Mouse (Mus musculus) G1E-ER4 (cell line): ENCODE data around the gene Krt82. TPM values are rescaled to one million over a fixed set of nuclear protein-coding genes. Genes with fewer than 3 reads are reported as not detected.
"Not testable (repeated sequence)": the region's sequence is repeated elsewhere in the genome, so short reads cannot be mapped to it uniquely, and the experiment has no call there.

ENCODE experiments used
- GATA1 ChIP-seq: IDR thresholded peaks from one replicate; pipeline ENCODE4 v1.8.0; 2012; ENCODE audit warnings: low read length, inconsistent platforms
- polyA plus RNA-seq: library from polyadenylated mRNA; stranded (reverse); fragments of >175 nt; gene quantifications from 2 replicates; pipeline ENCODE4 v1.2.3, GENCODE M21; 2012

The Krt82 gene
- polyA plus RNA-seq, 1 experiment: not detected

DNA sequence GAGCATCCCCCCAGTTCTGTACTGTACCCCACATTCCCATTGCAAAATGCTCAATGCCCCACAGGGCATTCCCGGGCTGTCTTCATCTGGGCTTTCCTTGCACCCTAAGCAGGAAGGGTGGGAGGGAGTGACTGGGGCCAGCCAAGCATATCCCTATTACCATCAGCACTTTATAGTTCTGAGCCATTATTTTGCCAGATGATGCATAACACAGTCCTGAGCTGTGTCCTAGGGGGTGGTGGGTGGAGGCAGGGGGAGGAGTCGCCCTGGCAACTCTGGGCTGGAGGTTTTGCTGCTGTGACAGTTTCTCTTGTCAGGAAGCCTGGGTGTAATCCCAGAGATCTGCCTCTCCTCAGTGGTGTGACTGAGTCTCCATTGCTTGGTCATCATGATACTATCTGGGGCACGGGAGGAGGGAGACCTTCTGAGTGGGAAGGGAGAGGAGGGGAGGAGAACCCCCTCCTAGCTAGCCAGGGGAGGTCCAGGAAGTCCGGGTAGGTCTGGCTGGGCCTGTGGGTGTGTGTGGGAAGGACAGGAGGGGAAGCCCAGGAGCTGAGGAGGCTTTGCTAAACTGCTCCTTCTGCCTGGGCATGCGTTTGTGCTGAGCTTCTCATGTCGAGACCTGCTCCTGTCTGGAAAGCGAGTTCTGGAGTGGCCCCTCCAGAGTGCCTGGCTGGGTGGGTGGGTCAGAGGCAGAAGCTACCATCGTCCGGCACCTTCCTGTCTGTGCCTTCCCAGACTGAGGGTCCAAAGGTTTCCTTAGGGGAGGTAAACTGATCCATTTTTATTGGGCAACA lies 14.2 kb downstream of the Krt82 start:
- no peak for TF ChIP-seq GATA1

DNA sequence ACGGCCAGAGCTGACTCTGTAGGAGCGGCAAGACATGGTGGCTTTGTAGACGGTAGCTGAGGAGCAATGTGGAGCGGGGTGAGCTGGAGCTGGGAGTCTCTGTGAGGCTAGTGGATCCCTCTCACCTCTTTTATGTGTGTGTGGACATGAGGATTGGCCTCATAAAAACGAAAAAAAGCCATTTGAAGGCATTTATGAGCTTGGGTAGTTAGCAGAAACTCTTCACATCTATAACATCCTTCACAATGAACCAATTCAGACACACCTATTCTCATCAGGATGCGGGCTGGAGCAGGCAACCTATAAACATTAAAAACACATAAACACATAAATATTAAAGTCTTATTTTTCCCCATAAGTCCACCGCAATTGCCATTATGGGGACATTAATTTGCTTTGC lies 17.7 kb downstream of the Krt82 start, which contains the start of gene Krt84:
Krt84 (minus strand) TSS at position 101 of the 400 bp plus-strand sequence.
- TF ChIP-seq GATA1: no peak

DNA sequence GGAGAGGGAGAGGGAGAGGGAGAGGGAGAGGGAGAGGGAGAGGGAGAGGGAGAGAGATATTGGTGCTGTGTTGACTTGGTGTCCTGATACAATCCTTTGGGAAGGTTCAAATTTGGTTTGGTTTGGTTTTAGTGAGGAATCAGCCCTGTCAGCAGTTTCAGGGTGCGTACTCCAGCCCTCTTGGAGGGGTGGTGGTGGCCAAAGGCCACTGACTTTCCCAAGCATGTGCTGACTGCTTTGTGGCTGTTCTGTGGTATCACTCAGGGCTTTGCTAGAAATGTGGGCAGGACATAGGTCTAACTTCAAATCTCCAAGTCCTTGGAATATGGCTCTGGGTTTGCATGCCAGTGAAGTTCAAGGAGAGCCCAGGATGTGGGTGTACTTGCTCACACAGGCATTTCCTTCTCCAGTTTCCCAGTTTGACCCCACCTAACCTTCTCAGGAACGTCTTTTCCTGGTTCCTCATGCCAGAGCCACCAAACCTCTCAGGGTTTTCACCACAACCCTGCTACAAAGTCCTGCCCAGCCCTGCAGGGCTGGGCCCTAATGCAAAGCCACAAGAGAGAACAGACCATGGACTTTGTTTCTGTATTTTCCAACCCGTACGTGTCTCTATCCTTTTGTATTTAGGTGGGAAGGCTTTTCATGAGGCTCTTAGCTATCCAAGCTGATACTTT lies 27.8 kb downstream of the Krt82 start:
- no peak for TF ChIP-seq GATA1

DNA sequence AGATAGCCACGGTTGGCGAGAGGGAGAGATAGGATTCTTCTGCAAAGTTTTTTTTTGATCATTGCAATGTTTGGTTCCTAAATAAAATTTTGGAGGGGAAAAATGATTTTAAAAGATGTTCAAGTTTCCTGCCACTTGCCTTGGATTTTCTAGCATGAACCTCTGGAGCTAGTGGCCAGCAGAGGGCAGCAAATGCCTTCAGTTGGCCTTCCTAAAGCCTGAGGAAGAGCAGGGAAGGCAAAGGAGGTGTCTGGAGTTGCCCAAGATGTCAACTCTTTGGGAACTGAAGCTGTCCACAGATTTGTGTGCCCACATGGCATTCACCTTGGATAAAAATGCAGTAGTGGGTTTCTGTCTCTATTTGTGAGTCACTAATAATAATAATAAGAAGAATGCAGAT lies 30.7 kb downstream of the Krt82 start:
- no peak for TF ChIP-seq GATA1

DNA sequence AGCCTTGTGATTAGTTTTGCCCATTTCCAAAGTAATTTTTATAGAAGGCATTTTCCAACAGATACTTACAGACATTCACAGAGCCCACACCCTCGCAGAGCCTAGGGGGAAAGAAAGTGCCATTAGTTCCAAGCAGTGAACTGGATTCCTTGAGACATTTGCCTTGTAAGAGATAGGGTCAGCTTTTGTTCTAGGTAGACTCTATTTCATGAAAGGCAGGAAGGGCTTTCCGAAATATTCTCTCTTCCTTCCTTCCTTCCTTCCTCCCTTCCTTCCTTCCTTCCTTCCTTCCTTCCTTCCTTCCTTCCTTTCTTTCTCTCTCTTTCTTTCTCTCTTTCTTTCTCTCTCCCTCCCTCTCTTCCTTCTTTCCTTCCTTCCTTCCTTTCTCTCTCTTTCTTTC lies 33.3 kb downstream of the Krt82 start, which contains the start of gene Gm49425:
Gm49425 (minus strand) TSS at position 101 of the 400 bp plus-strand sequence.
- not testable (repeated sequence) for TF ChIP-seq GATA1

DNA sequence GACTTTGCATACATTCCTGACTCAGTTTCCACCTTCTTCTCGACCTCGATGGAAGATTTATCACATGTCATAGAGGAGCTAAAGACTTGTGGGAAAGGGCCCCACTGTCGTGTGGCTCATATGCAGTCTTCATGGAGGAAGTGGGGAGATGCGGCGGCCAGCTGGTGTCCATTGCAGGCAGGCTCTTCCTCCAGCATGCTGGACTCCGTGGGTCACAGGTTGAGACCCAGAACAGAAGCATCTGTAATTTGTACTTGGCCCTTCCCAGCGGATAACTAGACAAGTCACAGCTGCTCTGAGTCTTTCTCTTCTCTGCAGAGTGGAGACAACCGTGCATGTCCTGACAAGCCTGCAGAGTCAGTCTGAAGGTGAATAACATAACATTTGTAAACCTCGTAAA lies 42.2 kb downstream of the Krt82 start:
- no peak for TF ChIP-seq GATA1

DNA sequence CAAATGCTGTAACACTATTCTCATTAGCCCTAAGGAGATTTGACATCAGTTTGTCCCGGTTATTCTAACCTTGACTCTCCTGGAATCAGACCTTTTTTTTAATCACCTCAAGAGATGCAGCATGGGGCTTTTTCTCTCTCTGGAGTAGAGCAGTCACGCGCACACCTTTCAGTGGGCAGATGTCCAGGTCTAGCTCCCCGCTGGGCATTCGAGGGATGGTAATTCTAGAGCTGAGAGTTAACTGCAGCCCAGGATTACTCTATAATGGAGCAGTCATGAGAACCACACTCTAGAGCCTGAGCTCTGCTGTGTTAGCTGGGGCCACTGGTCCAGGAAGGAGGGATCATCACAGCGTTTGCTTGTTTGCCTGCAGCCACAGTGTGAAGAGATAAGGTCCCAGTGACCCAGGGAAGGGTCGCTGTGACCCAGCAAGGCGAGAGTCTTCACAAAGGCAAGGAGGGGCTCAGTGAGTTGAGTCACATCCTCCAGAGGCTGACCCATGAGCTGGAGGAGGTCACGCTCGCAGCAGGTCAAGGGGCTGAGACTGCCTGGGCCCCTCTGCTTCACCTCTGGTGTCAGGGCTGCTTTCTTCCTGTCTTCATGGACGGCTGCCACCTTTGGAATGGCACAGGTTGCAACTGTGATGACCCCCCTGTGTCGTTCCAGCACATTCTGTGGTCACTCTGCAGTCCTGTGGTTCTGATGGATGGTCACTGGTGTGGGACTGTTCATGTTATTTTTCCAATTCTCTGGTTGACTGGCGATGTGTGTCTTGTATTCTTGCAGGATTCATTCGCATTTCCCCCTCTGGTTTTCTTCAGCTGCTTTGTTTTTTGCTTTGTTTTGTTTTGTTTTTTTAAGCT lies 43.3 kb downstream of the Krt82 start:
- TF ChIP-seq GATA1: no peak

DNA sequence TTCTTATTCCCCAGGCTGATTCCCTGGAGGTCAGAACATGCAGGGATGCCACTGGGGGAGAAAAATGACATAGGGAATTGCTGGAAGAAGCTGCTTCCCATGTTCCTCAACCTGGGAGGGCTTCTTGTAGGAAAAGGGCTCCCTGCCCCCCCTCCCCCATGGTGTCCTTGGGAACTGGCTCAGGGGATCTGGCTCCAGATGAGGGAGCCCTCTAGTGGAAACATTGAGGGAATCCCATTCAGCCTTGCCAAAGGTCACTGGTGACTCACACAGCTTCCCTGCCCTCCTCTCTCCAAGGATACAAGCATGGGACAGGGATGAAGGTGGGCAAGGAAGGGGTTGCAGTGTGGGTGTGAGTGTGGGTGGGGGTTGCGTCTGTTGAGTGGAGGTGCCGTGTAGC lies 53.3 kb downstream of the Krt82 start:
- TF ChIP-seq GATA1: no peak

DNA sequence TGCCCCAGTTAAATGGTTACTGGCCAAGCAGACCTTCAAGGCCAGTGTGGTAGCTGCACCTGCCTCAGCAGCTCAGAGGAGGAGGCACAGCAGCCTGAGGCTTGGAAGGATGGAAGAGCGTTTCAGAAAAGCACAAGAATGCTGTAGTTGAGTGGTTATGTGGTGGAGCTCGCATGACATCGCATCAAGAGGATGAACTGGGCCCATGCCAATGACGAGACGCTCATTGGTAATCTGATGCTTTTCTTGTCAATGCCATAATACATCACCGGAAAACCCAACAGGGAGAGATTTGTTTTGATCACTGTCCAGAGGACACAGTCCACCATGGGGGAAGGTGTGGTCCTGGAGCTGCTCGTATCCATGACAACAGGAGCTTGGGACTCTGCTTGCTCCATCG lies 55.2 kb downstream of the Krt82 start:
- no peak for TF ChIP-seq GATA1

DNA sequence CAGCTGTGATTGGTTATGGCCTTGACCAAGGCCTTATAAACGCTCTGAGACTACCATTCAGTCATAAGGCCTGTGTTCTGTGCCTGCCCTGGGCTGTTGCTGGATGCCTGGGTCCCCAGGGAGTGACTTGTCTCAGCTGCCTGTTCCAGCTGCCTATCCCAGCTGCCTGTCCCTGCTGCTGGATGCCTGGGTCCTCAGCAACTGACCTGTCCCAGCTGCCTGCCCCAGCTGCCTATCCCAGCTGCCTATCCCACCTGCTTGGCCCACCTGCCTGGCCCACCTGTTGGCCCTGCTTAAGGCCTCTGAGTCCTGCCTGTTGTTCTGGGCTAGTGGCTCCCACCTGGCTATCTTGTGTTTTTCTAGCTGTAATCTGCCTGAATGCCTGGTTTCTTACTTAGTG lies 56.3 kb downstream of the Krt82 start:
- TF ChIP-seq GATA1: no peak

DNA sequence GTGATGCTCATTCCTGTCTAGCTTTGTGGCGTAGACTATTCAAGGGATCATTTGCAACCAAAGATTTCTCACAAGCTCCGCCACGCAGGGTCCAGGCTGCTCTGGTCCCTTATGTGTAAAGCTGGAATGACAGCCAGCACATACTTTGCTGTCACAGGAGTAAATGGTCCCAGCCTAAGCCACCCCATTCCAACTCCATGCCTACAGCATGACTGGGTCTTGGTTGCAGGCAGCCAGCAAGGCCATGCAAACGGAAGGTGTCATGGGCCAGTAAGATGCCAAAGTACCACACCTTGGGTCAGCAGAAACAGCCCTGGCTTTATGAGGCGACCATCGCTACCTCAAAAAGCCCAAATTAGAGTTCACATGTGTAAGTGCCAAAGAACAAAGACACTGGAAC lies 56.8 kb downstream of the Krt82 start:
- TF ChIP-seq GATA1: no peak

DNA sequence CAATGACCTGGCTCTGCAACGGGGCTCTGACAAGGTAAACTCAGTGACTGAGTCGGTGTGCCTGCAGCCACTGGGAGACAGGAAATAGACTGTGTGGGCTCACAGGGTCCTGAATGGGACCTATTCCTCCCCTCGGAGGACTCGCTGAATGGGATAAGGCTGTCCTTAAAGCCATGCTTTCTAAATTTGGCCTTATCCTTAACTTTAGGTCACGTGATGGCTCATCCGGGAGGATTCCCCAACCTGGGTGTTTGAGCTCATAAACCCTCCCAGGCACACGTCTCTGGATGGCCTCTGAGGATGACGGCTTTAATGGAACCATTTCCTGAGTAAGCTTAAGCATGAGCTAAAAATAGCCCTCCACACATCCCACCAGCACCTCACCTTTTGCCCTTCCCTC lies 57.7 kb downstream of the Krt82 start:
- TF ChIP-seq GATA1: no peak

DNA sequence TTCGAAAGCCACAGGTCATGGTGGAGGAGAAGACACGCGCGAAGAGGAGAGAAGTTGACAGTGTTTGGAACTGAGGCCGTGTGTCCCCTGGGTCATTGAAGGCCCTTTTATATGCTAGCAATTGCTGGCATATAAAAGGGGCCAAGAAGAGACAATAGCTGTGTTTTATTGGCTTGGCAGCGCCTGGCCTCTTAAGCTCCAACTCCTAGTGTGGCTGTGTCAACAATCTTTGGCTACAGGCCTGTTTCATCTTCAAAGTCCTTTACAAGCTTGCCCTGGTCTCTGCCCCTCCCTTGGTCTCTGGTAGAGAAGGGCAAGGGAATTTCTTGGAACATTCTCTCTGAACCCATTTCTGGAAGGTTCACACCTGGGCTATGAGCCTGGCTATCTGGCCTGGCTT lies 59.0 kb downstream of the Krt82 start, which contains the start of gene Krt83:
Krt83 (minus strand) TSS at position 82 of the 400 bp plus-strand sequence.
- TF ChIP-seq GATA1: no peak

Other genes with a start within 250 kb of the Krt82 start
- not detected in 2 replicates for gene Krt80, start 180.5 kb downstream of the Krt82 start, polyA plus RNA-seq
- not detected in 2 replicates for gene Krt7, start 139.6 kb downstream of the Krt82 start, polyA plus RNA-seq
- gene Krt87, start 111.9 kb downstream of the Krt82 start, polyA plus RNA-seq: not detected in 2 replicates
- gene Krt88, start 102.9 kb downstream of the Krt82 start, polyA plus RNA-seq: not detected in 2 replicates
- gene Krt81, start 86.9 kb downstream of the Krt82 start, polyA plus RNA-seq: not detected in 2 replicates
- not detected in 2 replicates for gene Krt86, start 77.2 kb downstream of the Krt82 start, polyA plus RNA-seq
- gene Krt83, start 59.2 kb downstream of the Krt82 start, polyA plus RNA-seq: not detected in 2 replicates
- not detected in 2 replicates for gene Gm49425, start 33.4 kb downstream of the Krt82 start, polyA plus RNA-seq
- not detected in 2 replicates for gene Krt84, start 17.8 kb downstream of the Krt82 start, polyA plus RNA-seq
- not detected in 2 replicates for gene Krt90, start 12.3 kb upstream of the Krt82 start, polyA plus RNA-seq
- gene Krt75, start 23.2 kb upstream of the Krt82 start, polyA plus RNA-seq: not detected in 2 replicates
- not detected in 2 replicates for gene Gm5414, start 77.5 kb upstream of the Krt82 start, polyA plus RNA-seq
- gene Gm5478, start 96.7 kb upstream of the Krt82 start, polyA plus RNA-seq: not detected in 2 replicates
- not detected in 2 replicates for gene Krt6b, start 129.6 kb upstream of the Krt82 start, polyA plus RNA-seq
- gene Krt6a, start 143.6 kb upstream of the Krt82 start, polyA plus RNA-seq: not detected in 2 replicates
- gene Krt5, start 162.2 kb upstream of the Krt82 start, polyA plus RNA-seq: not detected in 2 replicates
- gene Krt71, start 192.4 kb upstream of the Krt82 start, polyA plus RNA-seq: not detected in 2 replicates
- not detected in 2 replicates for gene Krt72, start 235.8 kb upstream of the Krt82 start, polyA plus RNA-seq